Mouse (Mus musculus): ENCODE data around the gene Vmp1.

Vmp1 gene

GRCm38 (mm10) chr11:86584898-86585597 is 98.6 kb downstream of the Vmp1 start:
- DNase-seq (ENCODE audit: low read depth) = no peak

GRCm38 (mm10) chr11:86583990-86584897 is 99.4 kb downstream of the Vmp1 start:
- DNase-seq (ENCODE audit: low read depth) = no peak

GRCm38 (mm10) chr11:86583313-86583825 is 100.3 kb downstream of the Vmp1 start:
- DNase-seq (ENCODE audit: low read depth) = no peak

GRCm38 (mm10) chr11:86582543-86583260 is 100.9 kb downstream of the Vmp1 start:
- DNase-seq (ENCODE audit: low read depth) = no peak

- peak; percentile 80 for DNase-seq (ENCODE audit: low read depth)
Observed at GRCm38 (mm10) chr11:86581943-86582542, 101.6 kb downstream of the Vmp1 start.

GRCm38 (mm10) chr11:86581250-86581753 is 102.3 kb downstream of the Vmp1 start:
- DNase-seq (ENCODE audit: low read depth) = peak; percentile 88

- peak; percentile 61 for DNase-seq (ENCODE audit: low read depth)
Observed at GRCm38 (mm10) chr11:86580319-86581113, 103.1 kb downstream of the Vmp1 start.

GRCm38 (mm10) chr11:86579731-86580318 is 103.8 kb downstream of the Vmp1 start:
- no peak for DNase-seq (ENCODE audit: low read depth)

- DNase-seq (ENCODE audit: low read depth) = peak; percentile 82
Observed at GRCm38 (mm10) chr11:86578809-86579730, 104.6 kb downstream of the Vmp1 start.

GRCm38 (mm10) chr11:86578106-86578808 is 105.4 kb downstream of the Vmp1 start:
- DNase-seq (ENCODE audit: low read depth) = peak; percentile 46

GRCm38 (mm10) chr11:86577231-86577630 is 106.4 kb downstream of the Vmp1 start:
- DNase-seq (ENCODE audit: low read depth) = peak; percentile 62

GRCm38 (mm10) chr11:86575632-86576378 is 107.8 kb downstream of the Vmp1 start:
- no peak for DNase-seq (ENCODE audit: low read depth)

- no peak for DNase-seq (ENCODE audit: low read depth)
Observed at GRCm38 (mm10) chr11:86574408-86574807, 109.2 kb downstream of the Vmp1 start.

- DNase-seq (ENCODE audit: low read depth) = no peak
Observed at GRCm38 (mm10) chr11:86573646-86574231, 109.9 kb downstream of the Vmp1 start.

GRCm38 (mm10) chr11:86572623-86573022 is 111.0 kb downstream of the Vmp1 start:
- no peak for DNase-seq (ENCODE audit: low read depth)

GRCm38 (mm10) chr11:86571871-86572270 is 111.8 kb downstream of the Vmp1 start:
- no peak for DNase-seq (ENCODE audit: low read depth)

- DNase-seq (ENCODE audit: low read depth) = no peak
Observed at GRCm38 (mm10) chr11:86571047-86571855, 112.4 kb downstream of the Vmp1 start.
